Mouse (Mus musculus) MEL (cell line): ENCODE data around the gene Tnfaip3. TPM values are rescaled to one million over a fixed set of nuclear protein-coding genes. Genes with fewer than 3 reads are reported as not detected.

Experiments
- DNase-seq: peaks from one replicate; pipeline ENCODE4 v3.0.0; 2011; ENCODE audit warnings: low read depth, low spot score
- H3K27ac ChIP-seq: 2 replicates; pipeline ENCODE4 v1.5.1; 2012; ENCODE audit warnings: low read depth, mild to moderate bottlenecking, control low read depth, low read length, moderate library complexity; ENCODE audit not compliant: control insufficient read depth
- H3K27me3 ChIP-seq, 2 experiments: fragments of 150-350 bp in 1 of 2; sonication (generic) in 1 of 2; 2 replicates each; pipeline ENCODE4 v1.6.1; 2012; ENCODE audit warnings: low read length in 2 of 2, mild to moderate bottlenecking in 2 of 2, improper control_type of control experiment in 1 of 2, moderate library complexity in 1 of 2; ENCODE audit not compliant: insufficient read depth in 2 of 2, control insufficient read depth in 1 of 2
- H3K36me3 ChIP-seq, 2 experiments: 2 replicates each; pipeline ENCODE4 v1.6.1; 2012 to 2014; ENCODE audit warnings: low read length in 2 of 2, improper control_type of control experiment in 1 of 2, inconsistent platforms in 1 of 2, mild to moderate bottlenecking in 1 of 2; ENCODE audit not compliant: insufficient read depth in 2 of 2, control insufficient read depth in 1 of 2
- H3K4me1 ChIP-seq, 2 experiments: fragments of 150-350 bp in 1 of 2; sonication (generic) in 1 of 2; 2 replicates each; pipeline ENCODE4 v1.6.1; 2012; ENCODE audit warnings: low read length in 2 of 2, improper control_type of control experiment in 1 of 2, mild to moderate bottlenecking in 1 of 2; ENCODE audit not compliant: insufficient read depth in 2 of 2, control insufficient read depth in 1 of 2
- H3K4me3 ChIP-seq, 2 experiments: fragments of 150-350 bp in 1 of 2; sonication (generic) in 1 of 2; 2 replicates each; pipeline ENCODE4 v1.5.1; 2012; ENCODE audit warnings: low read depth in 2 of 2, low read length in 2 of 2, mild to moderate bottlenecking in 2 of 2, moderate library complexity in 2 of 2, control low read depth in 1 of 2, improper control_type of control experiment in 1 of 2; ENCODE audit not compliant: control insufficient read depth in 1 of 2, insufficient read depth in 1 of 2
- H3K79me2 ChIP-seq: 2 replicates; pipeline ENCODE4 v1.6.1; 2012; ENCODE audit warnings: mild to moderate bottlenecking, low read length, moderate library complexity; ENCODE audit not compliant: control insufficient read depth, poor library complexity, insufficient read depth
- H3K9ac ChIP-seq: 2 replicates; pipeline ENCODE4 v1.6.1; 2012; ENCODE audit warnings: low read depth, mild to moderate bottlenecking, control low read depth, low read length, moderate library complexity; ENCODE audit not compliant: control insufficient read depth, poor library complexity, severe bottlenecking
- H3K9me3 ChIP-seq: fragments of 150-350 bp; sonication (generic); replicated peaks from 2 replicates; pipeline ENCODE4 v1.6.1; 2012; ENCODE audit warnings: mild to moderate bottlenecking, low read length, improper control_type of control experiment, moderate library complexity; ENCODE audit not compliant: insufficient read depth
- BHLHE40 ChIP-seq: IDR thresholded peaks from 2 replicates; pipeline ENCODE4 v1.6.1; 2012; ENCODE audit warnings: low read depth, mild to moderate bottlenecking, inconsistent platforms, low read length, improper control_type of control experiment, borderline replicate concordance
- CHD1 ChIP-seq: IDR thresholded peaks from 2 replicates; pipeline ENCODE4 v1.6.1; 2012; ENCODE audit warnings: low read depth, mild to moderate bottlenecking, inconsistent platforms, low read length, improper control_type of control experiment
- CTCF ChIP-seq, 3 experiments: IDR thresholded peaks in 2 of 3; conservative IDR thresholded peaks in 1 of 3; 2 replicates each; pipeline ENCODE4 v1.5.1; 2011 to 2012; ENCODE audit warnings: low read length in 3 of 3, low read depth in 2 of 3, mild to moderate bottlenecking in 2 of 3, improper control_type of control experiment in 1 of 3, inconsistent platforms in 1 of 3, mixed read lengths in 1 of 3, moderate library complexity in 1 of 3; ENCODE audit not compliant: control insufficient read depth in 1 of 3, insufficient read depth in 1 of 3, poor library complexity in 1 of 3, severe bottlenecking in 1 of 3
- E2F4 ChIP-seq: IDR thresholded peaks from 2 replicates; pipeline ENCODE4 v1.6.1; 2011; ENCODE audit warnings: low read depth, low read length, improper control_type of control experiment, borderline replicate concordance
- ETS1 ChIP-seq: IDR thresholded peaks from 2 replicates; pipeline ENCODE4 v1.6.1; 2012; ENCODE audit warnings: low read depth, mild to moderate bottlenecking, inconsistent platforms, low read length, improper control_type of control experiment, moderate library complexity
- MAFK ChIP-seq: IDR thresholded peaks from 2 replicates; pipeline ENCODE4 v1.6.1; 2011; ENCODE audit warnings: low read depth, mild to moderate bottlenecking, low read length, improper control_type of control experiment, borderline replicate concordance
- MAX ChIP-seq: IDR thresholded peaks from 2 replicates; pipeline ENCODE4 v1.6.1; 2011; ENCODE audit warnings: low read length, improper control_type of control experiment
- MEF2A ChIP-seq: IDR thresholded peaks from 2 replicates; pipeline ENCODE4 v1.6.1; 2014; ENCODE audit warnings: low read depth, mild to moderate bottlenecking, inconsistent platforms, low read length, improper control_type of control experiment; ENCODE audit not compliant: poor library complexity, insufficient replicate concordance, severe bottlenecking; ENCODE audit errors: extremely low read depth
- MXI1 ChIP-seq: IDR thresholded peaks from 2 replicates; pipeline ENCODE4 v1.6.1; 2011; ENCODE audit warnings: mild to moderate bottlenecking, low read depth, low read length, improper control_type of control experiment
- MYB ChIP-seq: IDR thresholded peaks from 2 replicates; pipeline ENCODE4 v1.6.1; 2011; ENCODE audit warnings: mild to moderate bottlenecking, low read depth, low read length, improper control_type of control experiment
- MYC ChIP-seq: IDR thresholded peaks from 2 replicates; pipeline ENCODE4 v1.6.1; 2011; ENCODE audit warnings: low read depth, mild to moderate bottlenecking, low read length, improper control_type of control experiment, moderate library complexity
- POLR2A ChIP-seq, 2 experiments: IDR thresholded peaks; 2 replicates each; pipeline ENCODE4 v1.6.1; 2011 to 2012; ENCODE audit warnings: low read length in 2 of 2, mild to moderate bottlenecking in 2 of 2, control low read depth in 1 of 2, improper control_type of control experiment in 1 of 2, low read depth in 1 of 2, moderate library complexity in 1 of 2; ENCODE audit not compliant: control insufficient read depth in 1 of 2, insufficient read depth in 1 of 2, poor library complexity in 1 of 2
- POLR2AphosphoS5 ChIP-seq: IDR thresholded peaks from 2 replicates; pipeline ENCODE4 v1.6.1; 2012; ENCODE audit warnings: low read depth, borderline replicate concordance, mild to moderate bottlenecking, inconsistent platforms, low read length, moderate library complexity, mixed read lengths
- UBTF ChIP-seq: IDR thresholded peaks from 2 replicates; pipeline ENCODE4 v1.6.1; 2012; ENCODE audit warnings: low read depth, mild to moderate bottlenecking, inconsistent platforms, low read length, improper control_type of control experiment, moderate library complexity, borderline replicate concordance; ENCODE audit not compliant: insufficient read depth
- ZC3H11A ChIP-seq: IDR thresholded peaks from 2 replicates; pipeline ENCODE4 v1.6.1; 2012; ENCODE audit warnings: low read depth, mild to moderate bottlenecking, inconsistent platforms, low read length, improper control_type of control experiment
- ZKSCAN1 ChIP-seq: IDR thresholded peaks from 2 replicates; pipeline ENCODE4 v1.6.1; 2012; ENCODE audit warnings: low read depth, mild to moderate bottlenecking, inconsistent platforms, low read length, improper control_type of control experiment, moderate library complexity
- ZMIZ1 ChIP-seq: IDR thresholded peaks from 2 replicates; pipeline ENCODE4 v1.6.1; 2012; ENCODE audit warnings: low read depth, mild to moderate bottlenecking, inconsistent platforms, low read length, improper control_type of control experiment, moderate library complexity
- polyA plus RNA-seq, 2 experiments: library from polyadenylated mRNA; stranded (reverse) in 1 of 2; unstranded in 1 of 2; fragments of >175 nt in 1 of 2; fragments of >200 nt in 1 of 2; gene quantifications; 2 replicates each; pipeline versions ENCODE4 v1.2.1 to v1.2.4; 2012; ENCODE audit warnings: low replicate concordance in 2 of 2, low read depth in 1 of 2; ENCODE audit not compliant: insufficient read length in 2 of 2, insufficient read depth in 1 of 2, missing spikeins in 1 of 2
- total RNA-seq: library from RNA; depleted of rRNA; stranded (reverse); fragments of 300-350 nt; gene quantifications from 2 replicates; pipeline ENCODE4 v1.2.3, GENCODE M21; 2012

Gene Tnfaip3
- total and polyA plus RNA-seq, 3 experiments: 0.38 to 0.54 TPM; not detected in 1

DNA sequence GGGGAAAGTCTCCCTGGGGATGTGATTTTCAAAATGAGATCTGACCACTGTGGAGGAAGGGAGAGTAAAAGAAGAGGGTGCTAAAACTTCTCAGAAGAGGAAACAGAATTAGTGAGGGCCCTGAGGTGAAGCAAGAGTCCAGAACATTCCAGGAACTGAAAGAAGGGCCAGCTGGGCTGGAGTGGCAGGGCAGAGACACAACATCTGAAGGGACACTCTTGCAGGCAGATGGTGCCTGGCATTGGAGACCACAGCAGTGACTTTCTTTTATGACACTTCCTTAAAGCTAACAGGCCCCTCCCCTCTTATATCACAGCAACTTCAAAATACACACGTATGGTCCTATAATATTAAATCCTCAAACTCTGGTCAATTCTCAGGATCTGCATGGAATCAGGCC is 18.2 kb upstream of the Tnfaip3 start:
- Histone ChIP-seq H3K79me2 (no peaks in the 10 kb centered on the region), H3K27ac (no peak overlapping the region), H3K4me3 (no peak overlapping the region), H3K9me3 (no peaks in the 10 kb centered on the region), H3K4me1 (no peaks in the 10 kb centered on the region), H3K9ac (no peak overlapping the region), H3K36me3 (no peaks in the 10 kb centered on the region), H3K27me3 (no peaks in the 10 kb centered on the region; a peak in 2 of 4 replicates)
- DNase-seq: no peak
- TF ChIP-seq ZKSCAN1: no peak

DNA sequence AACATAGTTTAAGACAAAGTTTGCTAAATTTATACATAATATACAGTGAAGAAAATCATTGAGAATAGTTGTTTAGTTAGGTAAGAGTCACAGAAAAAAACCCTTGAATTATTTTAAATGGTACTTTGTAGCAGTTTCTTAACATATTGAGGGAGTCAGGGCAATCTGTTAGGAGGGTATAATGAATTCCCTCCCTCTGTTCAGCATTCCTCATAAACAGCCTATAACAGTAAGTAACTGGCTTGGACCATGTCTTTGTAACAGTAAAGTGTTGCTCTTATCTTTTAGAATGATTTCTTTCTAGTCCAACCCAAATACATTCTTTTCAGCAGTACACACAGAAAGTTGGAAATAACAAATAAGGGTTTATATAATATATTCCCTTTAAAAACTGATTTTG is 16.4 kb upstream of the Tnfaip3 start:
- Histone ChIP-seq H3K4me1 (peaks cover 0 to 2% of the 10 kb centered on the region in 2 experiments; a peak in 1 of 4 replicates), H3K4me3 (no peak overlapping the region), H3K27me3 (no peaks in the 10 kb centered on the region; a peak in 1 of 4 replicates), H3K9me3 (no peaks in the 10 kb centered on the region), H3K36me3 (no peaks in the 10 kb centered on the region; a peak in 1 of 4 replicates), H3K9ac (no peak overlapping the region), H3K79me2 (no peaks in the 10 kb centered on the region), H3K27ac (no peak overlapping the region)
- no peak for DNase-seq
- TF ChIP-seq MEF2A (no peak), E2F4 (no peak), MXI1 (no peak), CHD1 (no peak), MYC (no peak)

GRCm38 (mm10) chr10:19030628-19031027 is 15.2 kb upstream of the Tnfaip3 start:
- H3K79me2 ChIP-seq: no peaks in the 10 kb centered on the region
- TF ChIP-seq MYC (no peak), MXI1 (no peak), E2F4 (no peak), ZC3H11A (no peak), UBTF (no peak), POLR2AphosphoS5 (no peak), CTCF (IDR thresholded peaks at IDR 0.05 in 2 of 3, conservative IDR thresholded peaks at IDR 0.05 in 1 of 3; ENCODE audit: control insufficient read depth in 1 of 3, insufficient read depth in 1 of 3, low read depth in 2 of 3, low read length in 3 of 3, poor library complexity in 1 of 3, severe bottlenecking in 1 of 3) (no peak), POLR2A (IDR thresholded peaks at IDR 0.05; ENCODE audit: control insufficient read depth in 1 of 2, insufficient read depth in 1 of 2, low read depth in 1 of 2, low read length in 2 of 2, poor library complexity in 1 of 2) (no peak), MAFK (no peak), ZKSCAN1 (no peak), BHLHE40 (no peak), MYB (no peak), ETS1 (no peak), ZMIZ1 (no peak), MEF2A (no peak), MAX (no peak)
- no peaks in the 10 kb centered on the region for H3K9me3 ChIP-seq

More at GRCm38 (mm10) chr10:19030628-19031027, 15.2 kb upstream of the Tnfaip3 start:
- Histone ChIP-seq H3K27me3 (no peaks in the 10 kb centered on the region; a peak in 1 of 4 replicates), H3K9ac (no peak overlapping the region), H3K4me3 (no peak overlapping the region), H3K4me1 (peaks cover 0 to 2% of the 10 kb centered on the region in 2 experiments; a peak in 1 of 4 replicates), H3K36me3 (no peaks in the 10 kb centered on the region; a peak in 1 of 4 replicates), H3K27ac (no peak overlapping the region)
- no peak for DNase-seq
